Mouse (Mus musculus) MEL (cell line): Measurements from ENCODE around the gene Osbpl3. TPM values are rescaled to one million over a fixed set of nuclear protein-coding genes. Genes with fewer than 3 reads are reported as not detected.

Experiments used
- DNase-seq: peaks from one replicate; pipeline ENCODE4 v3.0.0; 2011; ENCODE audit warnings: low read depth, low spot score
- H3K27ac ChIP-seq: 2 replicates; pipeline ENCODE4 v1.5.1; 2012; ENCODE audit warnings: low read depth, mild to moderate bottlenecking, control low read depth, low read length, moderate library complexity; ENCODE audit not compliant: control insufficient read depth
- H3K27me3 ChIP-seq, 2 experiments: fragments of 150-350 bp in 1 of 2; sonication (generic) in 1 of 2; 2 replicates each; pipeline ENCODE4 v1.6.1; 2012; ENCODE audit warnings: low read length in 2 of 2, mild to moderate bottlenecking in 2 of 2, improper control_type of control experiment in 1 of 2, moderate library complexity in 1 of 2; ENCODE audit not compliant: insufficient read depth in 2 of 2, control insufficient read depth in 1 of 2
- H3K36me3 ChIP-seq, 2 experiments: 2 replicates each; pipeline ENCODE4 v1.6.1; 2012 to 2014; ENCODE audit warnings: low read length in 2 of 2, improper control_type of control experiment in 1 of 2, inconsistent platforms in 1 of 2, mild to moderate bottlenecking in 1 of 2; ENCODE audit not compliant: insufficient read depth in 2 of 2, control insufficient read depth in 1 of 2
- H3K4me1 ChIP-seq, 2 experiments: fragments of 150-350 bp in 1 of 2; sonication (generic) in 1 of 2; 2 replicates each; pipeline ENCODE4 v1.6.1; 2012; ENCODE audit warnings: low read length in 2 of 2, improper control_type of control experiment in 1 of 2, mild to moderate bottlenecking in 1 of 2; ENCODE audit not compliant: insufficient read depth in 2 of 2, control insufficient read depth in 1 of 2
- H3K4me3 ChIP-seq, 2 experiments: fragments of 150-350 bp in 1 of 2; sonication (generic) in 1 of 2; 2 replicates each; pipeline ENCODE4 v1.5.1; 2012; ENCODE audit warnings: low read depth in 2 of 2, low read length in 2 of 2, mild to moderate bottlenecking in 2 of 2, moderate library complexity in 2 of 2, control low read depth in 1 of 2, improper control_type of control experiment in 1 of 2; ENCODE audit not compliant: control insufficient read depth in 1 of 2, insufficient read depth in 1 of 2
- H3K79me2 ChIP-seq: 2 replicates; pipeline ENCODE4 v1.6.1; 2012; ENCODE audit warnings: mild to moderate bottlenecking, low read length, moderate library complexity; ENCODE audit not compliant: control insufficient read depth, poor library complexity, insufficient read depth
- H3K9ac ChIP-seq: 2 replicates; pipeline ENCODE4 v1.6.1; 2012; ENCODE audit warnings: low read depth, mild to moderate bottlenecking, control low read depth, low read length, moderate library complexity; ENCODE audit not compliant: control insufficient read depth, poor library complexity, severe bottlenecking
- H3K9me3 ChIP-seq: fragments of 150-350 bp; sonication (generic); replicated peaks from 2 replicates; pipeline ENCODE4 v1.6.1; 2012; ENCODE audit warnings: mild to moderate bottlenecking, low read length, improper control_type of control experiment, moderate library complexity; ENCODE audit not compliant: insufficient read depth
- CHD2 ChIP-seq: IDR thresholded peaks from 2 replicates; pipeline ENCODE4 v1.6.1; 2011; ENCODE audit warnings: low read length, improper control_type of control experiment
- CTCF ChIP-seq, 3 experiments: IDR thresholded peaks in 2 of 3; conservative IDR thresholded peaks in 1 of 3; 2 replicates each; pipeline ENCODE4 v1.5.1; 2011 to 2012; ENCODE audit warnings: low read length in 3 of 3, low read depth in 2 of 3, mild to moderate bottlenecking in 2 of 3, improper control_type of control experiment in 1 of 3, inconsistent platforms in 1 of 3, mixed read lengths in 1 of 3, moderate library complexity in 1 of 3; ENCODE audit not compliant: control insufficient read depth in 1 of 3, insufficient read depth in 1 of 3, poor library complexity in 1 of 3, severe bottlenecking in 1 of 3
- E2F4 ChIP-seq: IDR thresholded peaks from 2 replicates; pipeline ENCODE4 v1.6.1; 2011; ENCODE audit warnings: low read depth, low read length, improper control_type of control experiment, borderline replicate concordance
- ETS1 ChIP-seq: IDR thresholded peaks from 2 replicates; pipeline ENCODE4 v1.6.1; 2012; ENCODE audit warnings: low read depth, mild to moderate bottlenecking, inconsistent platforms, low read length, improper control_type of control experiment, moderate library complexity
- GABPA ChIP-seq: IDR thresholded peaks from 2 replicates; pipeline ENCODE4 v1.6.1; 2012; ENCODE audit warnings: low read depth, mild to moderate bottlenecking, inconsistent platforms, low read length, improper control_type of control experiment, moderate library complexity
- GATA1 ChIP-seq: IDR thresholded peaks from 2 replicates; pipeline ENCODE4 v1.6.1; 2011; ENCODE audit warnings: low read depth, low read length, improper control_type of control experiment
- HCFC1 ChIP-seq: IDR thresholded peaks from 2 replicates; pipeline ENCODE4 v1.6.1; 2012; ENCODE audit warnings: low read depth, mild to moderate bottlenecking, inconsistent platforms, low read length, improper control_type of control experiment, moderate library complexity
- JUND ChIP-seq: IDR thresholded peaks from 2 replicates; pipeline ENCODE4 v1.6.1; 2011; ENCODE audit warnings: low read depth, mild to moderate bottlenecking, improper control_type of control experiment, low read length
- KAT2A ChIP-seq: conservative IDR thresholded peaks from 2 replicates; pipeline ENCODE4 v1.6.1; 2012; ENCODE audit warnings: low read depth, low read length, improper control_type of control experiment, inconsistent platforms
- MAFK ChIP-seq: IDR thresholded peaks from 2 replicates; pipeline ENCODE4 v1.6.1; 2011; ENCODE audit warnings: low read depth, mild to moderate bottlenecking, low read length, improper control_type of control experiment, borderline replicate concordance
- MAZ ChIP-seq: IDR thresholded peaks from 2 replicates; pipeline ENCODE4 v1.6.1; 2012; ENCODE audit warnings: low read depth, mild to moderate bottlenecking, inconsistent platforms, low read length, improper control_type of control experiment
- MYB ChIP-seq: IDR thresholded peaks from 2 replicates; pipeline ENCODE4 v1.6.1; 2011; ENCODE audit warnings: mild to moderate bottlenecking, low read depth, low read length, improper control_type of control experiment
- NELFE ChIP-seq: IDR thresholded peaks from 2 replicates; pipeline ENCODE4 v1.6.1; 2011; ENCODE audit warnings: low read depth, low read length, improper control_type of control experiment
- NRF1 ChIP-seq: IDR thresholded peaks from 2 replicates; pipeline ENCODE4 v1.6.1; 2014; ENCODE audit warnings: low read depth, mild to moderate bottlenecking, inconsistent platforms, low read length, improper control_type of control experiment, moderate library complexity; ENCODE audit not compliant: poor library complexity, insufficient read depth, severe bottlenecking
- POLR2AphosphoS2 ChIP-seq: IDR thresholded peaks from 2 replicates; pipeline ENCODE4 v1.6.1; 2011; ENCODE audit warnings: low read length, improper control_type of control experiment
- RAD21 ChIP-seq: IDR thresholded peaks from 2 replicates; pipeline ENCODE4 v1.6.1; 2011; ENCODE audit warnings: mild to moderate bottlenecking, low read depth, low read length, improper control_type of control experiment
- SIN3A ChIP-seq: IDR thresholded peaks from 2 replicates; pipeline ENCODE4 v1.6.1; 2012; ENCODE audit warnings: low read length, improper control_type of control experiment, inconsistent platforms
- SMC3 ChIP-seq: IDR thresholded peaks from 2 replicates; pipeline ENCODE4 v1.6.1; 2011; ENCODE audit warnings: low read depth, low read length, improper control_type of control experiment
- TAL1 ChIP-seq: IDR thresholded peaks from 2 replicates; pipeline ENCODE4 v1.6.1; 2012; ENCODE audit warnings: mild to moderate bottlenecking, inconsistent platforms, low read length, moderate library complexity, mixed read lengths
- UBTF ChIP-seq: IDR thresholded peaks from 2 replicates; pipeline ENCODE4 v1.6.1; 2012; ENCODE audit warnings: low read depth, mild to moderate bottlenecking, inconsistent platforms, low read length, improper control_type of control experiment, moderate library complexity, borderline replicate concordance; ENCODE audit not compliant: insufficient read depth
- USF1 ChIP-seq: IDR thresholded peaks from 2 replicates; pipeline ENCODE4 v1.6.1; 2014; ENCODE audit warnings: low read depth, mild to moderate bottlenecking, inconsistent platforms, low read length, improper control_type of control experiment, moderate library complexity
- USF2 ChIP-seq, 2 experiments: IDR thresholded peaks; 2 replicates each; pipeline ENCODE4 v1.6.1; 2011 to 2012; ENCODE audit warnings: improper control_type of control experiment in 2 of 2, low read length in 2 of 2, borderline replicate concordance in 1 of 2, inconsistent platforms in 1 of 2, low read depth in 1 of 2, mild to moderate bottlenecking in 1 of 2; ENCODE audit not compliant: insufficient read depth in 1 of 2
- ZKSCAN1 ChIP-seq: IDR thresholded peaks from 2 replicates; pipeline ENCODE4 v1.6.1; 2012; ENCODE audit warnings: low read depth, mild to moderate bottlenecking, inconsistent platforms, low read length, improper control_type of control experiment, moderate library complexity
- ZMIZ1 ChIP-seq: IDR thresholded peaks from 2 replicates; pipeline ENCODE4 v1.6.1; 2012; ENCODE audit warnings: low read depth, mild to moderate bottlenecking, inconsistent platforms, low read length, improper control_type of control experiment, moderate library complexity
- polyA plus RNA-seq, 2 experiments: library from polyadenylated mRNA; stranded (reverse) in 1 of 2; unstranded in 1 of 2; fragments of >175 nt in 1 of 2; fragments of >200 nt in 1 of 2; gene quantifications; 2 replicates each; pipeline versions ENCODE4 v1.2.1 to v1.2.4; 2012; ENCODE audit warnings: low replicate concordance in 2 of 2, low read depth in 1 of 2; ENCODE audit not compliant: insufficient read length in 2 of 2, insufficient read depth in 1 of 2, missing spikeins in 1 of 2
- total RNA-seq: library from RNA; depleted of rRNA; stranded (reverse); fragments of 300-350 nt; gene quantifications from 2 replicates; pipeline ENCODE4 v1.2.3, GENCODE M21; 2012

Osbpl3 gene
- total and polyA plus RNA-seq, 3 experiments, result 4.9 to 5.6 TPM; not detected in 1

DNA sequence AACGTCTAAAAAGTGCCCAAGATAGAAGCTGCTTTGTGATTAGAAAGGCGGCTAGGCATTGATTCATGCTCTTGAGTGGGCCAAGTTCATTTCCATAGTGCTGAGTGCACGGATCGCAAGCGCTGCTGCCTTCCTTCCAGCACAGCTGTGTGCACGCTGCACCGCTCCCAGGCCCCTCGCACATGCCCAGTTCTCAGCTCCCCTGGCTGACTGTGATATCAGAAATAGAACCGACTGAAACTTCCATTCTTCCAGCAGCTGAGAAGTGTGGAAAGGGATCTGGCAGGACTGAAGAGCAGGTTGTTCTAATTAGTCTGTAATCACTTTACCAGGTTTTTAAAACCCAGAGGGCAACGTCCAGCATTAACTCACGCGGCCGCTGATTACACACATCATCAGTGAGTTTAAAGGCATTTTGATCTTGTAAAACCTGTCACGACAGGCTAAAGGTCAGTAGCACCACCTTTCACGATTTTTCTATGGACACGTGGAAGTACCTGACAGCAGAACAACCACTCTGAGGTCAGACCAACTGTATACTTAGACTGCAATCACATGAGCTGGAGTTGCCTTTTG, 97.8 kb downstream of the Osbpl3 start:
- no peaks in the 10 kb centered on the region for H3K4me1 ChIP-seq
- TF ChIP-seq CTCF (IDR thresholded peaks at IDR 0.05 in 2 of 3, conservative IDR thresholded peaks at IDR 0.05 in 1 of 3; ENCODE audit: control insufficient read depth in 1 of 3, insufficient read depth in 1 of 3, low read depth in 2 of 3, low read length in 3 of 3, poor library complexity in 1 of 3, severe bottlenecking in 1 of 3) (no peak), KAT2A (no peak), GABPA (no peak), SIN3A (no peak), MAZ (no peak), MYB (no peak), UBTF (no peak)

DNA sequence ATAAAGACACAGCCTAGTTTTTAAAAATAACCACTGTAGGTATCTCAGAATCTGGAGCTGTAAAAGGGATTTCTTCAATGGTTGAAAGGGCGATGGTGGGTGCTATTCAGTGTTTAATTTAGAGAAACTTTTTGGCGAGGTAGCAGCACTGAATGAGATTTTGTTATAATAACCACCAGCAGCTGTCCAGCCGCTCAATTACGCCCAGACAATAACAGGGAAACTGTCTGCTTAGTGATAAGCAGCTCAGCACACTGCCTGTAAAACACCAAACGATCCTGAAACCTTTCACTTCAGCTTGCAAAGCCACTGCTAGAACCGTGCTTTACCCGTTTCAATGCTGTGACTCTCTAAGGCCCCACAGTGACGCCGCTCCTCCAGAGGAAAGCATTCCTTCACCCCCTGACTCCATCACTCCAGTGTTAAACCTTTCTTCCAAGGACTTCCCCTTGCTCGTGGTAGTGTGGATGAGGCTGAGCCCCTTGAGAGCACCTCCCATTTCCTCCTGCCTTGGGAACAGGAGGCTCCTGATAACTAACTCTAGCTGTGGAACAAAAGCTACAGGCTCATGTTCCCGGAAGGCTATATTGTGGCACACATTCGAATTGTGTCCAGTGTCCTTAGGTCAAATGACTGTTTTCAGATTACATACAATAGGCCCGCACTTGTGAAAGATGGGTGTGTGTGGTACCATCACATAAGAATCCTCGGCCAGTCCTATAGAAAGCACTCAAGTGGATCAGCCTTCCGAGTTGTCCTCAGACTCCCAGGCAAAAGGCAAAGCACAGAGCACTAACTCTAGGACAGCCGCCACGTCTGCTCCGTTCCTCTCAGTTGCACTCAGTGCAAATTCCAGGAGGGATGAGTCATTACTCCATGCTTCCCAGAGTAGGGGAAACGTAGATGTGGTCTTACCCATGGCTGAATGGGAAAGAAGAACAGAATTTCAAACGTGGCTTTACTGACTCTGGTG, 101.0 kb downstream of the Osbpl3 start:
- DNase-seq, result no peak
- TF ChIP-seq HCFC1, result no peak
- no peak for TF ChIP-seq ETS1
- TF ChIP-seq ZKSCAN1, result no peak
- no peak for TF ChIP-seq MAFK
- TF ChIP-seq E2F4, result no peak
- no peak for TF ChIP-seq GATA1
- TF ChIP-seq JUND, result no peak
- no peak for TF ChIP-seq POLR2AphosphoS2
- no peak for TF ChIP-seq ZMIZ1
- no peak for TF ChIP-seq TAL1
- no peak for TF ChIP-seq RAD21
- TF ChIP-seq NRF1, result no peak
- TF ChIP-seq MYB, result no peak
- TF ChIP-seq USF2 (IDR thresholded peaks at IDR 0.05; ENCODE audit: borderline replicate concordance in 1 of 2, insufficient read depth in 1 of 2, low read depth in 1 of 2, low read length in 2 of 2), result no peak
- no peak for TF ChIP-seq CTCF (IDR thresholded peaks at IDR 0.05 in 2 of 3, conservative IDR thresholded peaks at IDR 0.05 in 1 of 3; ENCODE audit: control insufficient read depth in 1 of 3, insufficient read depth in 1 of 3, low read depth in 2 of 3, low read length in 3 of 3, poor library complexity in 1 of 3, severe bottlenecking in 1 of 3)
- no peak for TF ChIP-seq MAZ
- TF ChIP-seq CHD2, result no peak
- TF ChIP-seq USF1, result no peak
- no peak for TF ChIP-seq NELFE
- TF ChIP-seq SMC3, result no peak
- TF ChIP-seq, all 39 proteins: peak for 0
- Histone ChIP-seq H3K36me3 (no peaks in the 10 kb centered on the region), H3K27me3 (no peaks in the 10 kb centered on the region), H3K79me2 (no peaks in the 10 kb centered on the region), H3K9me3 (no peaks in the 10 kb centered on the region), H3K4me1 (no peaks in the 10 kb centered on the region), H3K9ac (no peak overlapping the region), H3K4me3 (no peak overlapping the region), H3K27ac (no peak overlapping the region)

More for the DNA sequence above, 97.8 kb downstream of the Osbpl3 start:
- Histone ChIP-seq H3K9ac (no peak overlapping the region), H3K9me3 (no peaks in the 10 kb centered on the region), H3K27ac (no peak overlapping the region), H3K4me3 (no peak overlapping the region), H3K36me3 (no peaks in the 10 kb centered on the region), H3K79me2 (no peaks in the 10 kb centered on the region), H3K27me3 (no peaks in the 10 kb centered on the region)
- no peak for DNase-seq
